Mouse (Mus musculus): Measurements from ENCODE around the gene Dpp9.

Dpp9 gene

DNA sequence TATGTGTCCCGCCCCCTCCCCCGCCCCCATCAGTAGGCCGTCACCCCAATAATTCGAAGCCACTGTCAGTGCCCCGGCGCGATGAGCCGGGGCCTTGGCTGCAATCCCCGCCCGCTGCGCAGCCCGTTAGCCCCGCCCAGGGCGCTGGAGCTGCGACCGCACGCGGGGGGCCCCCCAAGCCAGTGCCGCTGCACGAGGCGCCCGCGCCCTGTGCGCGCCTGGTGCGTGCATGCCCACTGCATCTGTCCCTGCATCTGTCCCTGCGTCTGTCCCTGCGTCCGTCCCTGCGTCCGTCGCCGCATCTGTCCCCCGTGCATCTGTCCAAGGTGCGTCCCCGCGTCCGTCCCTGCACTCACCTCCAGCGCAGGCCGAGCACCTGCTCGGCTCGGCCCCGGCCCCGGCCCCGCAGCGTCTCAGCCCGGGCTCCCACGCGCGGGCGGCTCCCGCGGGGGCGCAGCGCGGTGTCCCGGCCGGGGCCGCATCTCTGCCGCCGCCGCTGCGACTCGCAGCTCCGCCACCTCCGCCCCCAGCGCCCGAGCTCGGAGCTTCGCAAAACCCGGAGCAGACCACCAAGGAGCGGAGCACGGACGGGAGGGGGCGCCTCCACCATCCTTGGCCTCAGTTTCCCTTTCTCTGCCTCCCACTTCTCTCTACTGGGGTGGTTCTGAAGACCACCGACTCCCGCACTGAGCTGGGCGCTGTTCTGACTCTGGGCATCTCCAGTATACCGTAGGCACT, 78.7 kb downstream of the Dpp9 start, which contains the start of gene Sema6b:
Sema6b (minus strand) TSS at position 486 of the 738 bp plus-strand sequence.
- peak; percentile 73 for DNase-seq (ENCODE audit: low read depth, low spot score)

DNA sequence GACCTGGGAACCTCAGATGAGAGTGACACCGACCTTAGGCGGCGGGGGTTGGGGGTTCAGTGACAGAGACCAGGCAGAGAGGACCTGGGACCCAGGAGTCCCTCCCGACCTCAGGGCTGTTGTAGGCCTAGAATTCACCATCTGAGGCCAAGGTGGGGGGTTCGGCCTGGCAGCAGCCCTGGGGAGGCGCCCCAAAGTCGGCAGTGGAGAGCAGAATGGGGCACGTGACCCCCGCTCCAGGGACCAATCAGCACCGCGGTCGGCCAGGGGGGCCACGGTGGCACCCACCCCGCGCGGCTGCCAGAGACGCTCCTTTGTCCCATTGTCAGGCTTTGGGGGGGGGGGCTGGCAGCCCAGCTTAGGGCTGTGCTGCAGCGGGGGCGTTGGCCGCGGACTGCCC, 79.3 kb downstream of the Dpp9 start:
- DNase-seq (ENCODE audit: low read depth, low spot score) = no peak

DNA sequence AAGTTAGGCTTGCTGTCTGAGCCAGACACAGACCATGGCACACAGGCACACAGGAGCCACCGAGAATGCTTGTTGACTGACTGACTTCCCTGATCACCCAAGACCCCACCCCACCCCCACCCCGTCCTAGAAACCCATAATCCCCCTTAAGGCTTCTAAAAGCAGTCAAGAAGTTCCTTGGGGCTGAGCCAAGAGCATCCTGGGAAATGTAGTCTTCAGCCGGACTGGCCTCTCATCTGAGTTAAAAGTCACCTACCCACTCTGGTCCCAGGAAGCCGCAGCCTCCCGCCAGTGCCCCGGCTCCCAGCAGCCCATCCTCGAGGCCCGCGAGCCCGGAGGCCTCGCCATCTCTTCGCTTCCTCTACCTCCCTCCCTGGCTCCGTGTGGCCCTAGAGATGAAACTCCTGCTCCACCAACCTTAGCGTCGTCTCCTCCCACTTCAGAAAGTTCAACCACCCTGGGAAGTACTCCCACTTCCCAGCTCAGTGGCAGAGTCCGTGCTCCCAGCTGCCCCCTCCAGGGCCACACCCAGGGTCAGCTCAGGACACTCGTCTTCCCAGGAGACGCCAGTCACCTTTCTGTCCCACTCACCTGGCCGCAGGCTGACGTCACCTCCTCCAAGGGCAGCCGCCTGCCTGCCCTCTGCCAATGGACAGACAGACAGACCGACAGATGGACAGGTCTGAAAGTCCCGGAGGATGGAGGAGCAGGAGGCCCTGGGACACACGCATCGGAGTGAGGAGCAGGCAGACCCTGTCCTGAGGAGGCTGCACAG, 80.7 kb downstream of the Dpp9 start:
- DNase-seq (ENCODE audit: low read depth, low spot score) = no peak
